Mouse (Mus musculus) bone marrow macrophage, adult 2 months (primary cell): ENCODE results near the gene Asl.
A peak's percentile ranks its signal among the peaks of the same experiment; 100 is the strongest.

Source experiments
- CTCF ChIP-seq: IDR thresholded peaks from 2 replicates; pipeline ENCODE4 v1.5.1; 2012; ENCODE audit warnings: low read depth, mild to moderate bottlenecking, low read length, moderate library complexity
- POLR2A ChIP-seq: IDR thresholded peaks from 2 replicates; pipeline ENCODE4 v1.6.1; 2012; ENCODE audit warnings: mild to moderate bottlenecking, low read depth, low read length, borderline replicate concordance

DNA sequence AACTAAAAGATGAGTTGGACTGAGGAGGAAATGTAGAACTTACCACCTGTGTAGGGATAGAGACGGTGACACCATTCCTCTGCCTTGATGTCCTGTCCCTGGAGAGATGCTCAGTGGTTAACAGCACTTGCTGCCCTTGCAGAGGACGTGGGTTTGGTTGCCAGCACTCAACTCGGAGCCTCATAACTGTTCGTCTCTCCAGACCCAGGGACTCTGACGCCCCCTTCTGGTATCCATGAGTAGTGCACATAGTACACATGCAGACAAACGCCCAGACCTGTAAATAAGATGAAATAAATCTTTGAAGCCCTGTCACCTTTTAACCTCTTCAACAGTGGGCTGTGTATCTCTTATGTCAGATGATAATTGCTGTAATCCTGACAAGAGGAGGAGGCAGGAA is 18.0 kb upstream of the Asl start:
- TF ChIP-seq CTCF (peak; percentile 52), POLR2A (no peak)
